Mouse (Mus musculus) brain, embryonic 14.5 days (tissue): Measurements from ENCODE around the gene Hist1h2af. TPM values are rescaled to one million over a fixed set of nuclear protein-coding genes. Genes with fewer than 3 reads are reported as not detected.

Experiments used
- DNase-seq: peaks from one replicate; pipeline ENCODE4 v3.0.0-alpha.2; 2011; ENCODE audit warnings: low read depth
- CTCF ChIP-seq: fragments of 200-500 bp; IDR thresholded peaks from 2 replicates; pipeline ENCODE4 v1.5.1; 2012; ENCODE audit warnings: inconsistent platforms, mild to moderate bottlenecking, moderate library complexity, borderline replicate concordance; ENCODE audit not compliant: insufficient read depth, insufficient read length; ENCODE audit errors: extremely low read depth
- POLR2A ChIP-seq: fragments of 200-500 bp; IDR thresholded peaks from 2 replicates; pipeline ENCODE4 v1.6.1; 2012; ENCODE audit warnings: mild to moderate bottlenecking, inconsistent platforms, borderline replicate concordance; ENCODE audit not compliant: poor library complexity, insufficient read depth, insufficient read length, severe bottlenecking; ENCODE audit errors: extremely low read depth
- polyA plus RNA-seq: library from polyadenylated mRNA; depleted of rRNA; stranded (reverse); fragments of >200 nt; gene quantifications from 2 replicates; pipeline ENCODE4 v1.2.3, GENCODE M21; 2012; rRNA removed

Gene Hist1h2af
- 474 and 536 TPM in 2 replicates for polyA plus RNA-seq

GRCm38 (mm10) chr13:23533560-23534367 lies at the start of gene Hist1h2af:
TSS of gene Hist1h2af (plus strand) at chr13:23533906.
- DNase-seq = peak; percentile 97

- DNase-seq = no peak
Observed at GRCm38 (mm10) chr13:23485271-23485670, 48.4 kb upstream of the Hist1h2af start.

GRCm38 (mm10) chr13:23488400-23489322 lies 45.0 kb upstream of the Hist1h2af start, which contains the start of gene Btn2a2:
TSS of gene Btn2a2 (minus strand) at chr13:23488857.
- TF ChIP-seq CTCF (no peak), POLR2A (no peak)
- DNase-seq = peak; percentile 95

More at GRCm38 (mm10) chr13:23485271-23485670, 48.4 kb upstream of the Hist1h2af start:
- TF ChIP-seq POLR2A (no peak), CTCF (no peak)

- no peak for DNase-seq
- TF ChIP-seq CTCF (no peak), POLR2A (no peak)
Observed at GRCm38 (mm10) chr13:23490863-23491262, 42.8 kb upstream of the Hist1h2af start.

GRCm38 (mm10) chr13:23491263-23491662 lies 42.4 kb upstream of the Hist1h2af start:
- TF ChIP-seq CTCF (no peak), POLR2A (no peak)
- no peak for DNase-seq

GRCm38 (mm10) chr13:23491990-23492389 lies 41.7 kb upstream of the Hist1h2af start:
- TF ChIP-seq POLR2A (no peak), CTCF (no peak)

GRCm38 (mm10) chr13:23495526-23495925 lies 38.2 kb upstream of the Hist1h2af start:
- TF ChIP-seq POLR2A (no peak), CTCF (no peak)
- DNase-seq = no peak

More at GRCm38 (mm10) chr13:23491990-23492389, 41.7 kb upstream of the Hist1h2af start:
- DNase-seq = peak; percentile 85

- TF ChIP-seq POLR2A (no peak), CTCF (no peak)
- DNase-seq = peak; percentile 41
Observed at GRCm38 (mm10) chr13:23497656-23498321, 35.9 kb upstream of the Hist1h2af start.

- no peak for TF ChIP-seq POLR2A
- TF ChIP-seq CTCF = no peak
- DNase-seq = peak; percentile 68
Observed at GRCm38 (mm10) chr13:23498653-23499052, 35.1 kb upstream of the Hist1h2af start.

GRCm38 (mm10) chr13:23499943-23500342 lies 33.8 kb upstream of the Hist1h2af start:
- no peak for DNase-seq
- no peak for TF ChIP-seq CTCF
- TF ChIP-seq POLR2A = no peak

- TF ChIP-seq POLR2A (no peak), CTCF (no peak)
- peak; percentile 78 for DNase-seq
Observed at GRCm38 (mm10) chr13:23500424-23501200, 33.1 kb upstream of the Hist1h2af start.

- TF ChIP-seq POLR2A (no peak), CTCF (no peak)
- no peak for DNase-seq
Observed at GRCm38 (mm10) chr13:23501511-23501910, 32.2 kb upstream of the Hist1h2af start.
